Mouse (Mus musculus): ENCODE data around the gene Reps2. TPM values are rescaled to one million over a fixed set of nuclear protein-coding genes. Genes with fewer than 3 reads are reported as not detected.
A peak's percentile ranks its signal among the peaks of the same experiment; 100 is the strongest.

Gene Reps2
- polyA plus RNA-seq, 1 experiment from 2014 or later = 4.3 TPM

GRCm38 (mm10) chrX:162641764-162642163 lies 1.7 kb downstream of the Reps2 start:
- H3K9me3 ChIP-seq = no peaks in the 10 kb centered on the region
- no peak overlapping the region for H3K27ac ChIP-seq (replicated peaks)
- no peak overlapping the region for H3K9ac ChIP-seq (replicated peaks)
- H3K36me3 ChIP-seq = no peaks in the 10 kb centered on the region
- H3K4me1 ChIP-seq = no peaks in the 10 kb centered on the region
- no peak for ATAC-seq (replicated peaks)
- H3K4me3 ChIP-seq = peak overlapping the region; percentile 65; the same call in 1 of the 2 replicates
- peaks cover 5% of the 10 kb centered on the region; the same call in 1 of the 2 replicates for H3K27me3 ChIP-seq
- WGBS = 72% methylated on average over 4 of the region's 4 CpGs
- 0 out of 2 replicates have a peak overlapping the region, but pooled peaks have one; percentile 58 for H3K4me2 ChIP-seq (replicated peaks)

- WGBS = 48% methylated on average over 2 of the region's 2 CpGs
- Histone ChIP-seq H3K27ac (replicated peaks) (no peak overlapping the region), H3K27me3 (no peaks in the 10 kb centered on the region), H3K4me1 (no peaks in the 10 kb centered on the region), H3K9ac (replicated peaks) (no peak overlapping the region), H3K36me3 (no peaks in the 10 kb centered on the region), H3K4me3 (no peak overlapping the region), H3K9me3 (no peaks in the 10 kb centered on the region), H3K4me2 (replicated peaks) (no peak overlapping the region)
- ATAC-seq (replicated peaks) = no peak
Observed at GRCm38 (mm10) chrX:162635159-162635558, 8.3 kb downstream of the Reps2 start.

GRCm38 (mm10) chrX:162622091-162622437 lies 21.4 kb downstream of the Reps2 start:
- H3K9ac ChIP-seq (replicated peaks) = no peak overlapping the region

GRCm38 (mm10) chrX:162621194-162622090 lies 22.0 kb downstream of the Reps2 start:
- Histone ChIP-seq H3K36me3 (no peaks in the 10 kb centered on the region), H3K27ac (replicated peaks) (peak overlapping the region; percentile 70), H3K9ac (replicated peaks) (no peak overlapping the region), H3K9me3 (no peaks in the 10 kb centered on the region), H3K4me3 (no peak overlapping the region), H3K4me2 (replicated peaks) (no peak overlapping the region), H3K27me3 (no peaks in the 10 kb centered on the region), H3K4me1 (peaks cover 5% of the 10 kb centered on the region; the same call in 1 of the 2 replicates)
- ATAC-seq (replicated peaks) = peak; percentile 92
- 62% methylated on average over 5 of the region's 5 CpGs for WGBS

More at GRCm38 (mm10) chrX:162622091-162622437, 21.4 kb downstream of the Reps2 start:
- Histone ChIP-seq H3K4me2 (replicated peaks) (no peak overlapping the region), H3K27me3 (no peaks in the 10 kb centered on the region), H3K4me3 (no peak overlapping the region), H3K4me1 (peaks cover 5% of the 10 kb centered on the region; the same call in 1 of the 2 replicates), H3K9me3 (no peaks in the 10 kb centered on the region), H3K36me3 (no peaks in the 10 kb centered on the region), H3K27ac (replicated peaks) (peak overlapping the region; percentile 70)
- 53% methylated on average over 1 of the region's 1 CpGs for WGBS
- no peak; the same call in 1 of the 2 replicates for ATAC-seq (replicated peaks)

GRCm38 (mm10) chrX:162619705-162620104 lies 23.7 kb downstream of the Reps2 start:
- Histone ChIP-seq H3K36me3 (no peaks in the 10 kb centered on the region), H3K4me3 (no peak overlapping the region), H3K4me2 (replicated peaks) (no peak overlapping the region), H3K4me1 (peaks cover 5% of the 10 kb centered on the region; the same call in 1 of the 2 replicates), H3K27me3 (no peaks in the 10 kb centered on the region), H3K9ac (replicated peaks) (no peak overlapping the region), H3K9me3 (no peaks in the 10 kb centered on the region), H3K27ac (replicated peaks) (no peak overlapping the region)
- ATAC-seq (replicated peaks) = no peak
- WGBS = 77% methylated on average over 2 of the region's 2 CpGs

- H3K4me1 ChIP-seq = peaks cover 5% of the 10 kb centered on the region; the same call in 1 of the 2 replicates
- H3K9me3 ChIP-seq = no peaks in the 10 kb centered on the region
- no peaks in the 10 kb centered on the region for H3K36me3 ChIP-seq
- H3K27me3 ChIP-seq = no peaks in the 10 kb centered on the region
- H3K4me2 ChIP-seq (replicated peaks) = no peak overlapping the region
- H3K27ac ChIP-seq (replicated peaks) = no peak overlapping the region
- 98% methylated on average over 3 of the region's 3 CpGs for WGBS
- no peak overlapping the region for H3K4me3 ChIP-seq
- no peak overlapping the region for H3K9ac ChIP-seq (replicated peaks)
- ATAC-seq (replicated peaks) = no peak
Observed at GRCm38 (mm10) chrX:162618547-162618946, 24.9 kb downstream of the Reps2 start.

- no peak overlapping the region for H3K27ac ChIP-seq (replicated peaks)
- no peak overlapping the region for H3K4me3 ChIP-seq
- H3K36me3 ChIP-seq = no peaks in the 10 kb centered on the region
- H3K27me3 ChIP-seq = no peaks in the 10 kb centered on the region
- H3K9me3 ChIP-seq = no peaks in the 10 kb centered on the region
- no peak overlapping the region for H3K9ac ChIP-seq (replicated peaks)
- no peak for ATAC-seq (replicated peaks)
- 92% methylated on average over 2 of the region's 2 CpGs for WGBS
- H3K4me1 ChIP-seq = no peaks in the 10 kb centered on the region
- no peak overlapping the region for H3K4me2 ChIP-seq (replicated peaks)
Observed at GRCm38 (mm10) chrX:162606113-162606512, 37.3 kb downstream of the Reps2 start.

- ATAC-seq (replicated peaks) = no peak
- Histone ChIP-seq H3K4me1 (no peaks in the 10 kb centered on the region), H3K27me3 (no peaks in the 10 kb centered on the region), H3K36me3 (no peaks in the 10 kb centered on the region), H3K9me3 (no peaks in the 10 kb centered on the region), H3K4me3 (no peak overlapping the region), H3K9ac (replicated peaks) (no peak overlapping the region), H3K4me2 (replicated peaks) (no peak overlapping the region), H3K27ac (replicated peaks) (no peak overlapping the region)
- WGBS = 88% methylated on average over 3 of the region's 3 CpGs
Observed at GRCm38 (mm10) chrX:162599666-162600065, 43.8 kb downstream of the Reps2 start.

- Histone ChIP-seq H3K9ac (replicated peaks) (no peak overlapping the region), H3K4me1 (no peaks in the 10 kb centered on the region), H3K9me3 (no peaks in the 10 kb centered on the region), H3K4me2 (replicated peaks) (no peak overlapping the region), H3K27me3 (no peaks in the 10 kb centered on the region), H3K27ac (replicated peaks) (no peak overlapping the region), H3K36me3 (no peaks in the 10 kb centered on the region), H3K4me3 (no peak overlapping the region)
- ATAC-seq (replicated peaks) = no peak
- 44% methylated on average over 5 of the region's 8 CpGs for WGBS
Observed at GRCm38 (mm10) chrX:162591005-162591801, 52.2 kb downstream of the Reps2 start.

GRCm38 (mm10) chrX:162590145-162590790 lies 53.2 kb downstream of the Reps2 start:
- Histone ChIP-seq H3K36me3 (no peaks in the 10 kb centered on the region), H3K9ac (replicated peaks) (no peak overlapping the region), H3K27me3 (no peaks in the 10 kb centered on the region), H3K4me3 (no peak overlapping the region), H3K9me3 (no peaks in the 10 kb centered on the region), H3K4me2 (replicated peaks) (no peak overlapping the region), H3K4me1 (no peaks in the 10 kb centered on the region), H3K27ac (replicated peaks) (no peak overlapping the region)
- WGBS = 77% methylated on average over 6 of the region's 6 CpGs
- no peak for ATAC-seq (replicated peaks)

- no peak overlapping the region for H3K9ac ChIP-seq (replicated peaks)
- no peak overlapping the region for H3K27ac ChIP-seq (replicated peaks)
- H3K9me3 ChIP-seq = no peaks in the 10 kb centered on the region
- H3K27me3 ChIP-seq = no peaks in the 10 kb centered on the region
- H3K4me2 ChIP-seq (replicated peaks) = no peak overlapping the region
- H3K4me1 ChIP-seq = no peaks in the 10 kb centered on the region
- 84% methylated on average over 3 of the region's 3 CpGs for WGBS
- ATAC-seq (replicated peaks) = no peak
- H3K36me3 ChIP-seq = no peaks in the 10 kb centered on the region
- H3K4me3 ChIP-seq = no peak overlapping the region
Observed at GRCm38 (mm10) chrX:162589173-162589805, 54.2 kb downstream of the Reps2 start.

Data from forebrain, embryonic 15.5 days (tissue).